Mouse (Mus musculus): ENCODE data around the gene Cs. TPM values are rescaled to one million over a fixed set of nuclear protein-coding genes. Genes with fewer than 3 reads are reported as not detected.

The Cs gene
- total RNA-seq, 2 experiments from 2014 or later: 1,017 to 1,070 TPM

DNA sequence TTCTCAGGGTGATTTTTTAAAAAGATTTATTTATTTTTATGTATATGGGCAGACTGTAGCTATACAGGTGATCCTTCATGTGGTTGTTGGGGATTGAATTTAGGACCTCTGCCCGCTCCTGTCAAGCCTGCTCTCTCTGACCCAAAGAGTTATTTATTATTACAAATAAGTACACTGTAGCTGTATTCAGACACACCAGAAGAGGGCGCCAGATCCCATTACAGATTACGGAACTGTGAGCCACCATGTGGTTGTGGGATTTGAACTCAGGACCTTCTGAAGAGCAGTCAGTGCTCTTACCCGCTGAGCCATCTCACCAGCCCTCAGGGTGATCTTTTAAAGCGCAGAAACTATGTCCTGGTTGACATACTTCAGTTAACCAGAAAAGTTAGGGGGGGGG lies 34.6 kb downstream of the Cs start:
- intact Hi-C loops (cut with DNase I): no loop called here
- DNase-seq: no peak

GRCm38 (mm10) chr10:128372989-128373748 lies 35.6 kb downstream of the Cs start:
- intact Hi-C loops (cut with DNase I): no loop called here
- peak; percentile 67 to 73 for DNase-seq

DNA sequence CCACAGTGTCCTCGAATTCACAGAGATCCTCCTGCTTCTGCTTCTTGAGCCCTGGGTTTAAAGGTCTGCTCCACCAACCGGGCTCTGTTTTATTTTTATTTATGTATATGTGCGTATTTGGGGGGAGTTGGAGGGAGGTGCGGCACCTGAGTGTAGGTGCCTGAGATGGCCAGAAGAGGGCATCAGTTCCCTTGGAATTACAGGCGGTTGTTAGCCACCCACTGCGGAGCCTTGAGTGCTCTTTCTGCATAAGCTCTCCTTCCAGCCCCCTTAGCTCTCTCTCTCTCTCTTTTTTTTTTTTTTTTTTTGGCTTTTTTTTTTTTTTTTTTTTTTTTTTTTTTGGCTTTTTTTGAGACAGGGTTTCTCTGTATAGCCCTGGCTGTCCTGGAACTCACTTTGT lies 36.9 kb downstream of the Cs start:
- intact Hi-C loops (cut with DNase I): no loop called here
- no peak for DNase-seq

DNA sequence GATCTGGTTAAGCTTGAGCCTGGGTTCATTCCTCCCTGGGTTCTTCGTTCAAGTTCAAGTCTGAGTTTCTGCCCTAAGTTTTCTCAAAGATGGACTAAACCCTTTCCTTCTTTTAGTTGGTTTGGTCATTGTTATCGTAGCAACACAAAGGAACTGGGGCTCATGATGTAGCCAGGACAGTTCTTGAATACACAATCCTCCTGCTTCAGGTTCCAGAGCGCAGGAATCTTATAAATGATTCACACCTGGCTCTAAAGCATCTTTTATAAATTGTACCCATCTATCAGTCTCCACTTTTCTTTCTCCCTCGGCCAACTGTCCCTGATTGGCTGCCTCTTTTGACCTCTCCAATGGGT lies 38.5 kb downstream of the Cs start:
- intact Hi-C loops (cut with DNase I): no loop called here
- no peak for DNase-seq

DNA sequence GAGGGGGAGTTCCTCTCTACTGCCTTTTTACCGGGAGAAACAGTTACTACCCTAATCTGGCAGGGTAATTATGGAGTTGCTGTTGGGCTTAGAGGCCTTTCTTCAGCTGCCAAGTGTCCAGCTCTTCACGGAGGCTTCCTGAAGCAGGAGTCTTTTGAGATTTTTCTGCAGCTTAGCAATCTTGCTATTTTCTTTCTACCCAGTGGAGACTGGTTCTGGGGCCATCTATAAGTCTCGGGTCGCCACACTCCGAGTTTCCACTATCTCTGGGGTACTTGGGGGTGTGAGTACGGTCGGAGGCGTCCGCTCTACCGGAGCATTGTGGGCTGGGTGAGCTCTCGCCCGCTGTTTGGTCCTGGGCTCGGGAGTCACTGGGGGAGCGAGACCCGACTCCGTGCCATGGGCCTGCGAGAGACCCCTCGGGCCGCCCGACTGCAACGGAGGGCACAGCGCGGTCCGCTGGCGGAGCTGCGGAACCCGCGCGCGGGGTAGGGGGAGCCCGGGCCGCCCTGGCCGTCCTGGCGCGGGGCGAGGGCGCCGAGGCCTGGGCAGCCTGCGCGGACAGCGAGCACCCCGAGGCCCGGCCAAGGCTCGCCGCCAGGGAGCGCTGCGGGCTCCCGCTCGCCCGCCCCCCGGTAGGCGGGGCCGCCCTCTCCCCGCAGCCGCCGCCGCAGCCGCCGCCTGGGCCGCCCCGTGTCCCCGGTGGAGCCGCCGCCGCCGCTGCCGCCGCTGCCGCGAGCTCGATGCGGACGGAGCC lies 39.1 kb downstream of the Cs start, which contains the start of gene Ankrd52:
Gene Ankrd52 (plus strand): TSS at position 661 of the 757 bp plus-strand sequence.
- peak; percentile 90 to 92 for DNase-seq
- intact Hi-C loops (cut with DNase I): no loop called here

- DNase-seq: peak in 1 of 2 experiments; percentile 62
These were observed 39.8 kb downstream of the Cs start for GRCm38 (mm10) chr10:128377222-128377939.

DNA sequence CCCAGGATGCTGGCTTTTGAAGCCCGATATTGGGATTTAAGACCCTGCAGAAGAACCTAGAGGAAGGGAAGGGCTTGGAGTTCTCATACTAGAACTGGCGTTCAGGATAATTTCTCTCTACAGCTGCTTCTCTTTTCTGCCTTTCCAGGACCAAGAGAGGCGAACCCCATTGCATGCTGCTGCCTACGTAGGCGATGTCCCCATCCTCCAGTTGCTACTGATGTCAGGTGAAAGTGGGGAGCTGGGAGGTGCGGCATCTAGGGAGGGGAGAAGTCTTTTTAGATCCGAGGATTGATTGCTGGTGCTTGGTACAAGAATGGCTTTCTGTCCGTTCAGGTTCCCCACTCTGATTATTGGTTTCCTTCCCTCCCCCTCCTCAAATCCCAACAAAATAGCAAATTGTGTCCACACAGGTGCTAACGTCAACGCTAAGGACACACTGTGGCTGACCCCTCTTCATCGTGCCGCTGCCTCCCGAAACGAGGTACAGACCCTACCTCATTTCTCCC lies 40.5 kb downstream of the Cs start:
- DNase-seq: no peak
- intact Hi-C loops (cut with DNase I): no loop called here

More at GRCm38 (mm10) chr10:128377222-128377939, 39.8 kb downstream of the Cs start:
- intact Hi-C loops (cut with DNase I): no loop called here

DNA sequence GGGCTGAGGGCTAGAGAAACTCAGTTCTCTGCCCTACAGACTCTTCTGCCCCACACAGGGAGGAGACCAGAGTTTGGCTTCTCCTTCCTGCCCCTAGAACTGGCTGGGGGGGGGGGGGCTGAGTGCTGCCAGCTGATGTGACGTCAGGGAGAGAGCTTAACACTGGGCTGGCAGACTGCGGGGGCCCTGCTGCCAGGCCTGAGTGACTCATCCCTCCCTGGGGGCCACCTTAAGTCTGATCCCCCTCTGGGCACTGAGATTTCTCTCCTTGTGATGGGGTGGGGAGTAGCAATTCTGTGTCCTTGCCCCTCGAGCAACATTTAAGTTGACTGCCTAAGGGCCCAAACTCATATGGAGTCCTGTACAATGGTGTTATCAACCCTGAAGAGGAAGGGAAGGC lies 40.9 kb downstream of the Cs start:
- intact Hi-C loops (cut with DNase I): no loop called here
- no peak for DNase-seq

- DNase-seq: no peak
- intact Hi-C loops (cut with DNase I): no loop called here
These were observed 41.7 kb downstream of the Cs start for GRCm38 (mm10) chr10:128379260-128379659.

DNA sequence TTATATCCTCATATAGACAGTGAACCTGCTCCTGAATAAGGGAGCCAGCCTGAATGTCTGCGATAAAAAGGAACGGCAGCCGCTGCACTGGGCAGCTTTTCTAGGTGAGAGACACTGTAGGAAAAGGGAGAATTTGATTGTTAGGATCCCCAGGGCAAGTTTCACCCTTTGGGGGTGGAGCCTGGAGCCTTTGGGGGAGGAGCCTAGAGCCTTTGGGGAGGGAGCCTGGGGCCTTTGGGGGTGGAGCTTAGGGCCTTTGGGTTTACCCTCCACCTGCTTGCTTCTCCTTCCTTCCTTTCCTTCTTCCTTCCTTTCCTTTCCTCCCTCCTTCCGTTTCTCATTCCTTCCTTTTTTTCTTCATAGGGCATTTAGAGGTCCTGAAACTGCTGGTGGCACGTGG lies 43.0 kb downstream of the Cs start:
- intact Hi-C loops (cut with DNase I): no loop called here
- no peak for DNase-seq

GRCm38 (mm10) chr10:128382482-128382881 lies 44.9 kb downstream of the Cs start:
- intact Hi-C loops (cut with DNase I): no loop called here
- no peak for DNase-seq

DNA sequence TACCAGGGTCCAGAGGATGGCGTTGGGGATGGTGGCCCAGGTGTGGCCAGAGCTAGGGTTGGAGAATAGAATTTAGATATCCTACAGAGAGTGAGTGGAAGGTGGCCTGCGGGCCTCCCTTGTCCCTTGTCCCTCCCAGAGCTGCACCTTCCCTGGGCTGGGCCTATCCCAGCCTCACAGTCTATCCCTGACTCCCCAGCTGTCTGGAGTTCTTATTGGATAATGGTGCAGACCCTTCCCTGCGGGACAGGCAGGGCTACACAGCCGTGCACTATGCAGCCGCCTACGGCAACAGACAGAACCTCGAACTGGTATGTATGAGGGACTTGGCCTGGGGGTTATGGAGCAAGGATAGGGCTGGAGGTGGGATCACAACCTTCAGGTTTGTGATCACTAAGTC lies 48.4 kb downstream of the Cs start:
- intact Hi-C loops (cut with DNase I): no loop called here
- DNase-seq: no peak

DNA sequence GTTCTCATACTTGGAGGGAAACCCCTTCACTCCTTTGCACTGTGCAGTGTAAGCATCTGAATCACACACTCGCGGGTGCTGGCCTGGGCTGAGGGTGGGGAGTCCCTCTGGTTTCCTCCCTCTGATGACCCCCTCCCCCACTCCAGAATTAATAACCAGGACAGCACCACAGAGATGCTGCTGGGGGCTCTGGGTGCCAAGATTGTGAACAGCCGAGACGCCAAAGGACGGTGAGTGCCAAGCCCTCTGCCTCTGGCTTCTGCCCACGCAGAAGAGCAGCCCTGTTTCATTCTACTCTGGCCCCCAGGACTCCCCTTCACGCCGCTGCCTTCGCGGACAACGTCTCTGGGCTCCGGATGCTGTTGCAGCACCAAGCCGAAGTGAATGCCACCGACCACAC lies 51.4 kb downstream of the Cs start:
- DNase-seq: no peak
- intact Hi-C loops (cut with DNase I): no loop called here

DNA sequence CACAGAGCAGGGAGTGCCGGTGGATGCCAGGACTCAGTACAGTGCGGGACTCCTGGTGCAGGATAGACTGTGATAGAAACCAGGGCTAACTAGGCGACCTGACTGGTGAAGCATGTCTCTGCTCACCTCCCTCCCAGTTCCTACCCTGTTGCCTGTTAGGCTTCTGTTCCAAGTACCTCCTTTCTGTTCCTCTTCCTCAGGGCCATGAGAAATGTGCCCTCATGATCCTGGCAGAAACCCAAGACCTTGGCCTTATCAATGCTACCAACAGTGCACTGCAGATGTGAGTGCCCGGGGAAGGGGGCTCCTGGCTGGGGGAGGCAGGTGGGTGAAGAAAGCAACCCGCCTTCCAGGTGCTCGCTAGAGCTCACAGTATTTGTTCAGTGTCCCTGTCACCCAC lies 52.0 kb downstream of the Cs start:
- intact Hi-C loops (cut with DNase I): no loop called here
- no peak for DNase-seq

DNA sequence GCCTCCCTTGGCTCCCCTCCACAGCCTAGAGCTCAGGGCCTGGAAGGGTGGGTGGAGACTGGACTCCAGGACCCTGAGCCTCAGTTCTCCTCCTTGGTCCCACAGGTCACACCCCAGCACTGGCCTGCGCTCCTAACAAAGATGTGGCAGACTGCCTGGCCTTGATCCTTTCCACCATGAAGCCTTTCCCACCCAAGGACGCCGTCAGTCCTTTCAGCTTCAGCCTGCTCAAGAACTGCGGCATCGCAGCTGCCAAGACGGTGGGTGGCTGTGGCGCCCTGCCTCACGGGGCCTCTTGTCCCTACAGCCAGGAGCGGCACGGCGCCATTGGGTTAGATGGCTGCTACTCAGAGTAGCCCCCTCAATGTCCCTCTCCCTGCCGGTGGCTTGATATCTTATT lies 52.8 kb downstream of the Cs start:
- DNase-seq: no peak
- intact Hi-C loops (cut with DNase I): no loop called here

DNA sequence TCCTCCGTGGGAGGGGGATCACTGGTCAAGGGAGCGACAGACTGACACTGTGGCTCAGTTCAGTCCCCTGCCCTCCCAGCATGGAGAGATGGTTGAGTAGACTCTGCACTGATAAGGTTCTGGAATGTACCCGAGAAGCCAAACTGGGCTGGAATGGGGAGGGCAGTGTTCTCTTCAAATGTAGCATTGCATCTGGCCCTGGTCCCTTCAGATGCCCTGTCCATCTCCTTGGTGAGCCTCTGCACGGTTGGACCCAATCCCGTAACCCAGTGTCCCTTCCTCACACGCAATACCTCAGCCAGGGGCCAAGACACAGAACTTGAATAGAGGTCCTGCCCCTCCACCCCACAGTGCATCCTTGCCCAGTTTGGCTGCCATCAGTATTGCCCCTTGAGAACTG lies 54.3 kb downstream of the Cs start:
- DNase-seq: peak in 1 of 2 experiments; percentile 48
- intact Hi-C loops (cut with DNase I): no loop called here

DNA sequence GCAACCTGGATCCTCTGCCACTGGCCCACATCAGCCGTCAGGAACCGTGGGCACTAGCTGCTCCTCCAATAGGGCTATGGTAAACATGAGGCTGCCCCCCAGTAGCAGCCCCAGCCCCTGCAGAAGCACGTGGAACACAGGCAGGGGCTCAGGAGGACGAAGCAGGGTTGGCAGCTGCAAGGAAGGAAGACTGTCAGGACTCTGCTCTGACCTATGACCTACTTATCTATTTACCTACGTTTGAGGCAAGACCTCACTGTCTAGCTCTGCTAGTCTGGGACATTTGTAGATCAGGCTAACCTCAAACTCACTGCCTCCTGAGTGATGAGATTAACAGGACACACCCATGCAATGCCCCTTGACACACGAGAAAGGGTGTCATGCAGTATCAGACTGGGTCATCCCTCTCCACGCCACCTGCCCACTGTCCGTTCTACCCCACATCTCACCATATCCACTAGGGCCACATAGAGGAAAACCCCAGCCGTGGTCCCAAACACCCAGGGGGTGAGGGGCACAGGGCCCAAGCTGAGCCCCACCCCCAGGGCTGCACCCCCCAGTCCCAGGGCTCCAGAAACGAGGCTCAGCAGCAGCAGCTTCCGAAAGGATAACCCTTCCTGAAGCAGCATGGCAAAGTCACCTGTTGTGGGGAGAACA lies 58.6 kb downstream of the Cs start:
- intact Hi-C loops (cut with DNase I): no loop called here
- no peak for DNase-seq

- DNase-seq: no peak
- intact Hi-C loops (cut with DNase I): no loop called here
These were observed 59.3 kb downstream of the Cs start for GRCm38 (mm10) chr10:128396716-128397264.

- peak; percentile 51 to 56 for DNase-seq
- intact Hi-C loops (cut with DNase I): no loop called here
These were observed 59.9 kb downstream of the Cs start for GRCm38 (mm10) chr10:128397466-128397865.

GRCm38 (mm10) chr10:128400338-128400737 lies 62.8 kb downstream of the Cs start:
- no peak for DNase-seq
- intact Hi-C loops (cut with DNase I): no loop called here

DNA sequence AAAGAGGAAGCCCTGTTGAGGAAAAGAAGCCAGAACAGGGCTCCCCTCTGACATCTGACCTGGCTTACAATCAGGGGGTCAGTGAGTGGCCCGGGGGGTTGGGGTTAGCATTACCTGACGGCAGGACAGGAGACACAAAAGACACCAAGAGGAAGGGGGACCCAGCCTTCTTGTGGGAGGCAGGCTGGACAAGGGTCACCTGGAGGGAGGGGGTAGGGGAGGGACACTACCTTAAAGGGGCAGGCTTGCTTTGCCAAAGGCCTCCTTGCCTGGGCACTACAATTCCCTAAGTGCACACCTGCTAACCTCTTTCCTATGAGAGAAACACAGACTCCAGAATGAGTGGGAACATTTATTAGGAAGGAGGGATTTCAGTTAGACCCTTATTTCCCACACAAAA lies 63.5 kb downstream of the Cs start, which contains the start of gene Slc39a5:
Gene Slc39a5 (minus strand): TSS at position 174 of the 400 bp plus-strand sequence.
- intact Hi-C loops (cut with DNase I): no loop called here
- no peak for DNase-seq

All from heart, postnatal 10 days (tissue).